Mouse (Mus musculus) hindbrain, embryonic 13.5 days (tissue): Measurements from ENCODE around the gene Olfr1262. TPM values are rescaled to one million over a fixed set of nuclear protein-coding genes. Genes with fewer than 3 reads are reported as not detected.

Source experiments
- ATAC-seq: fragments of 200-750 bp; cut with Nextera tagmentation; 2 replicates; pipeline ENCODE4 v1.8.0; 2017; ENCODE audit warnings: moderate TSS enrichment; ENCODE audit not compliant: low FRiP score
- H3K27ac ChIP-seq: fragments of 300-500 bp; sonication (generic); 2 replicates; pipeline ENCODE4 v1.5.1; 2015; ENCODE audit warnings: inconsistent platforms, mild to moderate bottlenecking, moderate library complexity
- H3K27me3 ChIP-seq: fragments of 300-500 bp; sonication (generic); 2 replicates; pipeline ENCODE4 v1.6.1; 2015; ENCODE audit warnings: mild to moderate bottlenecking, inconsistent platforms
- H3K36me3 ChIP-seq: fragments of 300-500 bp; sonication (generic); 2 replicates; pipeline ENCODE4 v1.6.1; 2015; ENCODE audit warnings: mild to moderate bottlenecking, inconsistent platforms
- H3K4me1 ChIP-seq: fragments of 300-500 bp; sonication (generic); replicated peaks from 2 replicates; pipeline ENCODE4 v1.6.1; 2015; ENCODE audit warnings: inconsistent platforms
- H3K4me2 ChIP-seq: fragments of 300-500 bp; sonication (generic); 2 replicates; pipeline ENCODE4 v1.6.1; 2015; ENCODE audit warnings: inconsistent platforms, mild to moderate bottlenecking, moderate library complexity
- H3K4me3 ChIP-seq: fragments of 300-500 bp; sonication (generic); 2 replicates; pipeline ENCODE4 v1.5.1; 2015; ENCODE audit warnings: mild to moderate bottlenecking, inconsistent platforms
- H3K9ac ChIP-seq: fragments of 300-500 bp; sonication (generic); 2 replicates; pipeline ENCODE4 v1.6.1; 2015; ENCODE audit warnings: mild to moderate bottlenecking, inconsistent platforms
- H3K9me3 ChIP-seq: fragments of 300-500 bp; sonication (generic); 2 replicates; pipeline ENCODE4 v1.6.1; 2016; ENCODE audit warnings: inconsistent platforms
- WGBS: fragments of 180-500 bp; shearing (Covaris S2); methylation state at CpG from one replicate; pipeline ENCODE4 v1.1.7; 2015; 5-methylcytosine and 5-hydroxymethylcytosine counted together
- polyA plus RNA-seq: library from polyadenylated mRNA; unstranded; fragments of >200 nt; fragmentation: Nextera tagmentation; extraction: Ambion mirVana; gene quantifications from 2 replicates; pipeline ENCODE4 v1.2.1, GENCODE M21; 2015

The Olfr1262 gene
- polyA plus RNA-seq, result not detected in 2 replicates

DNA sequence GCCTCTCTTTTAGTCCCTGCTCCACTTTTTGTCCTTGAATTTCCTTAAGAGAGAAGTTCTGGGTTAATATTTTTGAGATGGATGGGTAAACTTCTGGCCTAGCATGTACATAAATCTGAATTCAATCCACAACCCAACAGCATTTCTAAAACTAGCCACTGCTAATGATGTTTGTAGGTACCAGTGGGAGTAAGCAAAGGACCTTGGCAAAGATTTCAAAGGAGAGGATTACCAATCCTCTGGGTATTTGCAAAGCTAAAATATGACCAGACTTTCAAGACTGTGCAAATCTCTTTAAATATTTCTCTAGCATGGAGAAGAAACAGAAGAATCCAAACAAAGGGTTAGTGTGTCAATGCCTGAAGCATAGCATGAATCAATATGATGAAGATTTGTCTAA lies at the start of gene Olfr1262:
Olfr1262 (plus strand) TSS at position 301 of the 400 bp plus-strand sequence.
- H3K4me2 ChIP-seq, result no peak within 1 kb of the TSS
- H3K4me1 ChIP-seq, result no peaks in the 10 kb centered on the region
- no peak within 1 kb of the TSS for H3K9ac ChIP-seq
- no peak within 1 kb of the TSS for H3K27ac ChIP-seq
- ATAC-seq, result no peak
- H3K4me3 ChIP-seq, result no peak within 1 kb of the TSS
- no peaks in the 10 kb centered on the region for H3K36me3 ChIP-seq
- no peaks in the 10 kb centered on the region for H3K27me3 ChIP-seq
- no peaks in the 10 kb centered on the region for H3K9me3 ChIP-seq

DNA sequence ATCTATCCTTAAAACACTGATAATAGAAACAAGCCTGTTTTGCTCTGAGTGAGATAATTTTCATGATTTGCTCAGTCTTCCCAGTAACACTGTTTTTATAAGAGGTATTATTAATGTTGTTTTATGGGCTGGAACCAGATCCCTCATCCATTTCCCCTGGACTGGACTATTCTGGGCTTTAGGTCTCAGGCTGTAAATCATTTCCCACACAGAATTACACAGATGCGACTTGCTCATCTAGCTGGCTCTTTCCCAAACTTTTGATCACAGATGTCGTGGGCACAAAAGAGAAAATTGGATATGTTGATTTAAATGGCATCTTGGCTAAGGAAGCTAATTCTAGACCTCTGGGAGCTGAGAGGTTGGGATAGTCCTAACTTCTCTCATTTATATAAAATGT lies 25.8 kb upstream of the Olfr1262 start, which contains the start of gene Olfr1260:
Olfr1260 (plus strand) TSS at position 157 of the 400 bp plus-strand sequence.
- Histone ChIP-seq H3K27ac (no peak within 1 kb of the TSS), H3K4me3 (no peak within 1 kb of the TSS), H3K4me2 (no peak within 1 kb of the TSS), H3K9ac (no peak within 1 kb of the TSS), H3K9me3 (no peaks in the 10 kb centered on the region), H3K36me3 (no peaks in the 10 kb centered on the region), H3K27me3 (no peaks in the 10 kb centered on the region), H3K4me1 (no peaks in the 10 kb centered on the region)
- no peak for ATAC-seq
- 64% methylated on average over 2 of the region's 2 CpGs for WGBS

GRCm38 (mm10) chr2:89977709-89978108 lies 22.2 kb upstream of the Olfr1262 start:
- Histone ChIP-seq H3K27me3 (no peaks in the 10 kb centered on the region), H3K36me3 (no peaks in the 10 kb centered on the region), H3K4me3 (no peak overlapping the region), H3K9ac (no peak overlapping the region), H3K9me3 (no peaks in the 10 kb centered on the region), H3K4me1 (no peaks in the 10 kb centered on the region), H3K27ac (no peak overlapping the region), H3K4me2 (no peak overlapping the region)
- 90% methylated on average over 2 of the region's 2 CpGs for WGBS
- no peak for ATAC-seq

- Histone ChIP-seq H3K9ac (no peak within 1 kb of the TSS), H3K4me3 (no peak within 1 kb of the TSS), H3K4me1 (no peaks in the 10 kb centered on the region), H3K9me3 (no peaks in the 10 kb centered on the region), H3K27ac (no peak within 1 kb of the TSS), H3K27me3 (no peaks in the 10 kb centered on the region), H3K36me3 (no peaks in the 10 kb centered on the region), H3K4me2 (no peak within 1 kb of the TSS)
- no peak for ATAC-seq
These were observed 9.0 kb upstream of the Olfr1262 start, which contains the start of gene Olfr1261 for GRCm38 (mm10) chr2:89990921-89991320. Olfr1261 (plus strand) TSS chr2:89991221.

GRCm38 (mm10) chr2:90011831-90012230 lies 11.9 kb downstream of the Olfr1262 start, which contains the start of gene Olfr1263:
Olfr1263 (plus strand) TSS chr2:90012131.
- ATAC-seq, result no peak
- Histone ChIP-seq H3K36me3 (no peaks in the 10 kb centered on the region), H3K27me3 (no peaks in the 10 kb centered on the region), H3K9ac (no peak within 1 kb of the TSS), H3K9me3 (no peaks in the 10 kb centered on the region), H3K4me1 (no peaks in the 10 kb centered on the region), H3K4me3 (no peak within 1 kb of the TSS), H3K27ac (no peak within 1 kb of the TSS), H3K4me2 (no peak within 1 kb of the TSS)
- 82% methylated on average over 2 of the region's 2 CpGs for WGBS

DNA sequence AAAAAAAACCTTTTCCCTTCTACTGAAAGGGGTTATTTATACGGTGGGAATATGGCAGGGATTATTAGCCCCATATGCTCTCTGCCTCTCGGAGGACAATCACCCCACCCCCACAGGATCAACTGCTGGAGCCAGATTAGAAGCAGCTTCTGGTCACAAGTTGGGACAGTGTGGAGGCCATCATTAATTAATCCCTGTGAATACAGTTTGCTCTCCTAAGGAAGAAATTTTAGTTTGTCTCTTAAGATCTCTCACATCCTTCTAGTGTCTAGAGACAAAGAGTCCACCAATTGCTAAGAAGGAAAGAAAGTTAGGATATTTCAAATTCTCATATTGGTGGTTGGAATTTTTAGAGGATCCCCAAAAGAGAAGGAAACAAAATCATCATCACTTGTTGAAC lies 25.5 kb downstream of the Olfr1262 start, which contains the start of gene Olfr1264:
Olfr1264 (minus strand) TSS at position 101 of the 400 bp plus-strand sequence.
- ATAC-seq, result no peak
- 87% methylated on average over 2 of the region's 2 CpGs for WGBS
- Histone ChIP-seq H3K4me1 (no peaks in the 10 kb centered on the region), H3K9me3 (no peaks in the 10 kb centered on the region), H3K27me3 (no peaks in the 10 kb centered on the region), H3K4me2 (no peak within 1 kb of the TSS), H3K9ac (no peak within 1 kb of the TSS), H3K4me3 (no peak within 1 kb of the TSS), H3K27ac (no peak within 1 kb of the TSS), H3K36me3 (no peaks in the 10 kb centered on the region)

GRCm38 (mm10) chr2:90035037-90035436 lies 35.1 kb downstream of the Olfr1262 start, which contains the start of gene Olfr1265:
Olfr1265 (plus strand) TSS chr2:90035337.
- Histone ChIP-seq H3K36me3 (no peaks in the 10 kb centered on the region), H3K4me3 (no peak within 1 kb of the TSS), H3K9me3 (no peaks in the 10 kb centered on the region), H3K27me3 (no peaks in the 10 kb centered on the region), H3K4me1 (no peaks in the 10 kb centered on the region), H3K9ac (no peak within 1 kb of the TSS), H3K27ac (no peak within 1 kb of the TSS), H3K4me2 (no peak within 1 kb of the TSS)
- ATAC-seq, result no peak

Other genes with a start within 250 kb of the Olfr1262 start
- gene Olfr1253, start 243.1 kb upstream of the Olfr1262 start, polyA plus RNA-seq, result not detected in 2 replicates
- not detected in 2 replicates for gene Olfr1254, start 206.5 kb upstream of the Olfr1262 start, polyA plus RNA-seq
- gene Olfr1255, start 188.1 kb upstream of the Olfr1262 start, polyA plus RNA-seq, result not detected in 2 replicates
- not detected in 2 replicates for gene Olfr1256, start 158.6 kb upstream of the Olfr1262 start, polyA plus RNA-seq
- gene Olfr48, start 151.9 kb upstream of the Olfr1262 start, polyA plus RNA-seq, result 0.19 TPM in 1 of 2 replicates, not detected in the other
- gene Olfr1257, start 121.7 kb upstream of the Olfr1262 start, polyA plus RNA-seq, result not detected in 2 replicates
- gene Olfr1258, start 72.8 kb upstream of the Olfr1262 start, polyA plus RNA-seq, result not detected in 2 replicates
- gene Olfr1259, start 51.5 kb upstream of the Olfr1262 start, polyA plus RNA-seq, result not detected in 2 replicates
- not detected in 2 replicates for gene Olfr1260, start 25.8 kb upstream of the Olfr1262 start, polyA plus RNA-seq
- gene Olfr1261, start 8.9 kb upstream of the Olfr1262 start, polyA plus RNA-seq, result not detected in 2 replicates
- not detected in 2 replicates for gene Olfr1263, start 12.0 kb downstream of the Olfr1262 start, polyA plus RNA-seq
- gene Olfr1264, start 25.4 kb downstream of the Olfr1262 start, polyA plus RNA-seq, result not detected in 2 replicates
- gene Olfr1265, start 35.2 kb downstream of the Olfr1262 start, polyA plus RNA-seq, result not detected in 2 replicates
- not detected in 2 replicates for gene Olfr140, start 63.4 kb downstream of the Olfr1262 start, polyA plus RNA-seq
- gene Olfr1269, start 121.3 kb downstream of the Olfr1262 start, polyA plus RNA-seq, result not detected in 2 replicates
- gene Olfr32, start 142.2 kb downstream of the Olfr1262 start, polyA plus RNA-seq, result 0.06 TPM in 1 of 2 replicates, not detected in the other
- gene Olfr1270, start 152.9 kb downstream of the Olfr1262 start, polyA plus RNA-seq, result not detected in 2 replicates
- gene Olfr1506, start 224.3 kb downstream of the Olfr1262 start, polyA plus RNA-seq, result not detected in 2 replicates